Comparison of ENCODE assay signal across 9 mouse cellular contexts in genomic region chr4:101436761-101437512, GRCm38 (mm10). TPM values are rescaled to one million over a fixed set of nuclear protein-coding genes. Genes with fewer than 3 reads are reported as not detected.
DNase-seq lines count a peak whose midpoint lies in the region; ATAC-seq and TF ChIP-seq lines count a peak whose summit lies in the region.
"Had no signal": no experiment of that assay in that cellular context is flagged by ENCODE, and none has a peak within 500 bp of the region (broad histone marks: within the 10 kb centered on the region; RNA-seq: fewer than 3 reads in every experiment).

No protein-coding gene starts in this region.

- intact Hi-C loops in left cerebral cortex, postnatal 10 days (cut with DNase I), result no loop called here

- WGBS in midbrain, embryonic 11.5 days, result 86% methylated on average over 8 of the region's 8 CpGs
- WGBS in midbrain, embryonic 10.5 days, result 91% methylated on average over 8 of the region's 8 CpGs
- WGBS in forebrain, embryonic 16.5 days, result 71% methylated on average over 8 of the region's 8 CpGs
- WGBS in heart, embryonic 14.5 days, result 42% methylated on average over 8 of the region's 8 CpGs
- 63% methylated on average over 8 of the region's 8 CpGs for WGBS in kidney, adult 2 months

- DNase-seq in midbrain, embryonic 11.5 days (ENCODE audit: low spot score, missing footprints), result peak; percentile 67
- DNase-seq in midbrain, embryonic 10.5 days (ENCODE audit: low spot score), result no peak
- DNase-seq in left cerebral cortex, postnatal 10 days (ENCODE audit: extremely low spot score in 1 of 2, low spot score in 2 of 2), result peak; percentile 75 to 82
- no peak for DNase-seq in adrenal gland, adult 2 months
- no peak for DNase-seq in B cell, adult 2 months
- no peak for DNase-seq in kidney, adult 2 months

- H3K27me3 ChIP-seq in midbrain, embryonic 11.5 days (ENCODE audit: control insufficient read depth, insufficient read depth, low read length), result no peaks in the 10 kb centered on the region
- H3K27me3 ChIP-seq in midbrain, embryonic 10.5 days (ENCODE audit: low read depth, poor library complexity, severe bottlenecking), result no peaks in the 10 kb centered on the region
- H3K27me3 ChIP-seq in forebrain, embryonic 16.5 days (replicated peaks; ENCODE audit: control insufficient read depth, insufficient read depth, low read length), result no peaks in the 10 kb centered on the region
- no peaks in the 10 kb centered on the region for H3K27me3 ChIP-seq in heart, embryonic 14.5 days (ENCODE audit: control insufficient read depth, insufficient read depth, low read length)
- no peaks in the 10 kb centered on the region for H3K27me3 ChIP-seq in kidney, adult 2 months (replicated peaks; ENCODE audit: control insufficient read depth, insufficient read depth, low read length)
- H3K27me3 ChIP-seq: midbrain, embryonic 12.5 days had no signal

- no peak overlapping the region for H3K4me3 ChIP-seq in midbrain, embryonic 11.5 days (ENCODE audit: low read depth, low read length)
- no peak overlapping the region for H3K4me3 ChIP-seq in midbrain, embryonic 10.5 days
- no peak overlapping the region for H3K4me3 ChIP-seq in forebrain, embryonic 16.5 days (replicated peaks; ENCODE audit: low read length)
- H3K4me3 ChIP-seq in heart, embryonic 14.5 days (ENCODE audit: control insufficient read depth in 1 of 2, insufficient read depth in 1 of 2, low read depth in 1 of 2, low read length in 2 of 2), result no peak overlapping the region
- H3K4me3 ChIP-seq in kidney, adult 2 months (ENCODE audit: insufficient read depth, low read depth, low read length), result no peak overlapping the region
- H3K4me3 ChIP-seq: midbrain, embryonic 12.5 days had no signal

- TF ChIP-seq CTCF in kidney, adult 2 months (conservative IDR thresholded peaks at IDR 0.05; ENCODE audit: insufficient read depth, insufficient read length, low read depth, low read length), result no peak

- no peak for ATAC-seq in midbrain, embryonic 11.5 days (ENCODE audit: low FRiP score)
- ATAC-seq in forebrain, embryonic 16.5 days, result peak; percentile 95
- peak; percentile 64 for ATAC-seq in heart, embryonic 14.5 days (ENCODE audit: insufficient number of reproducible peaks, insufficient read depth, low FRiP score, low read depth)

- H3K36me3 ChIP-seq in midbrain, embryonic 11.5 days (ENCODE audit: control insufficient read depth, insufficient read depth, low read length), result no peaks in the 10 kb centered on the region
- peaks cover 9% of the 10 kb centered on the region; the same call in 1 of the 2 replicates for H3K36me3 ChIP-seq in midbrain, embryonic 10.5 days
- no peaks in the 10 kb centered on the region for H3K36me3 ChIP-seq in forebrain, embryonic 16.5 days (ENCODE audit: control insufficient read depth, insufficient read depth)
- H3K36me3 ChIP-seq in heart, embryonic 14.5 days (ENCODE audit: control insufficient read depth, insufficient read depth, low read length), result peaks cover 6% of the 10 kb centered on the region; the same call in 1 of the 2 replicates
- H3K36me3 ChIP-seq in kidney, adult 2 months (ENCODE audit: control insufficient read depth, insufficient read depth, low read length), result no peaks in the 10 kb centered on the region
- H3K36me3 ChIP-seq: midbrain, embryonic 12.5 days had no signal

- no peak overlapping the region for H3K27ac ChIP-seq in midbrain, embryonic 11.5 days (ENCODE audit: low read depth, low read length)
- H3K27ac ChIP-seq in midbrain, embryonic 10.5 days (replicated peaks), result no peak overlapping the region
- peak overlapping the region; percentile 53 for H3K27ac ChIP-seq in forebrain, embryonic 16.5 days (ENCODE audit: low read length)
- peak overlapping the region; percentile 59 to 78 for H3K27ac ChIP-seq in heart, embryonic 14.5 days (replicated peaks in 1 of 2; ENCODE audit: control insufficient read depth in 1 of 2, insufficient read depth in 1 of 2, low read depth in 2 of 2, low read length in 2 of 2)
- no peak overlapping the region; the same call in 1 of the 2 replicates for H3K27ac ChIP-seq in kidney, adult 2 months (ENCODE audit: insufficient read depth, low read depth, low read length)
- H3K27ac ChIP-seq: midbrain, embryonic 12.5 days had no signal

- H3K4me1 ChIP-seq in midbrain, embryonic 11.5 days (ENCODE audit: control insufficient read depth, insufficient read depth, low read length), result no peaks in the 10 kb centered on the region
- H3K4me1 ChIP-seq in midbrain, embryonic 10.5 days, result peaks cover 3% of the 10 kb centered on the region; the same call in 1 of the 2 replicates
- peaks cover 18% of the 10 kb centered on the region; the same call in 1 of the 2 replicates for H3K4me1 ChIP-seq in forebrain, embryonic 16.5 days (replicated peaks; ENCODE audit: control insufficient read depth, insufficient read depth, low read length)
- H3K4me1 ChIP-seq in heart, embryonic 14.5 days (ENCODE audit: control insufficient read depth in 2 of 2, insufficient read depth in 2 of 2, low read length in 2 of 2), result peaks cover 39 to 60% of the 10 kb centered on the region in 2 experiments
- peaks cover 16% of the 10 kb centered on the region; the same call in 1 of the 2 replicates for H3K4me1 ChIP-seq in kidney, adult 2 months (ENCODE audit: control insufficient read depth, insufficient read depth, low read length)
- H3K4me1 ChIP-seq: midbrain, embryonic 12.5 days had no signal

- no peak overlapping the region for H3K9ac ChIP-seq in midbrain, embryonic 11.5 days (ENCODE audit: low read length)
- H3K9ac ChIP-seq in forebrain, embryonic 16.5 days (replicated peaks; ENCODE audit: low read depth, low read length), result no peak overlapping the region
- H3K9ac ChIP-seq in heart, embryonic 14.5 days (ENCODE audit: low read length), result peak overlapping the region; percentile 28
- H3K9ac ChIP-seq: midbrain, embryonic 12.5 days had no signal

- no peak overlapping the region for H3K4me2 ChIP-seq in midbrain, embryonic 11.5 days
- no peak overlapping the region for H3K4me2 ChIP-seq in forebrain, embryonic 16.5 days (ENCODE audit: low read length)
- H3K4me2 ChIP-seq in heart, embryonic 14.5 days (ENCODE audit: low read length), result peak overlapping the region; percentile 54; the same call in 1 of the 2 replicates
- H3K4me2 ChIP-seq: midbrain, embryonic 12.5 days had no signal

- no peak for TF ChIP-seq POLR2A in kidney, adult 2 months (IDR thresholded peaks at IDR 0.05; ENCODE audit: low read depth, low read length)

- H3K9me3 ChIP-seq in midbrain, embryonic 11.5 days (ENCODE audit: control insufficient read depth, low read length), result no peaks in the 10 kb centered on the region
- no peaks in the 10 kb centered on the region for H3K9me3 ChIP-seq in midbrain, embryonic 10.5 days (replicated peaks)
- no peaks in the 10 kb centered on the region for H3K9me3 ChIP-seq in forebrain, embryonic 16.5 days (ENCODE audit: control insufficient read depth, low read length)
- no peaks in the 10 kb centered on the region for H3K9me3 ChIP-seq in heart, embryonic 14.5 days (ENCODE audit: control insufficient read depth, low read length)
- H3K9me3 ChIP-seq: midbrain, embryonic 12.5 days had no signal

RNA-seq across cellular contexts. Expression of gene Ak4, which starts 17.9 kb away (rescaled TPM):
- 10.8 and 12.7 TPM in 2 replicates for polyA plus RNA-seq in midbrain, embryonic 11.5 days (2014; fragmentation: Nextera tagmentation; extraction: Ambion mirVana)
- polyA plus RNA-seq in midbrain, embryonic 10.5 days (2016; fragmentation: Nextera tagmentation; extraction: Ambion mirVana), result 35.7 and 47.8 TPM in 2 replicates
- 8.8 and 9.5 TPM in 2 replicates for polyA plus RNA-seq in forebrain, embryonic 16.5 days (2015; fragmentation: Nextera tagmentation; extraction: Ambion mirVana)
- 7.7 and 8.3 TPM in 2 replicates for polyA plus RNA-seq in heart, embryonic 14.5 days (2014; fragmentation: Nextera tagmentation; extraction: Ambion mirVana)
- total RNA-seq in left cerebral cortex, postnatal 10 days (2021), result 10 to 100 TPM; 18.7 to 22.0 TPM
- total RNA-seq in adrenal gland, adult 2 months (2021), result 1 to 10 TPM; 5.0 to 5.9 TPM
- 3.9 and 6.2 TPM in 2 replicates for polyA plus RNA-seq in adrenal gland, adult 2 months (2012; rRNA removed)
- polyA plus RNA-seq in kidney, adult 2 months (2012; rRNA removed), result 135 and 164 TPM in 2 replicates

RNA-seq across cellular contexts. Expression of gene Dnajc6, which starts 59.5 kb away (rescaled TPM):
- polyA plus RNA-seq in midbrain, embryonic 11.5 days (2014; fragmentation: Nextera tagmentation; extraction: Ambion mirVana), result 4.3 and 5.2 TPM in 2 replicates
- 1.2 and 3.0 TPM in 2 replicates for polyA plus RNA-seq in midbrain, embryonic 10.5 days (2016; fragmentation: Nextera tagmentation; extraction: Ambion mirVana)
- 31.6 and 34.6 TPM in 2 replicates for polyA plus RNA-seq in forebrain, embryonic 16.5 days (2015; fragmentation: Nextera tagmentation; extraction: Ambion mirVana)
- polyA plus RNA-seq in heart, embryonic 14.5 days (2014; fragmentation: Nextera tagmentation; extraction: Ambion mirVana), result 0.24 and 0.70 TPM in 2 replicates
- total RNA-seq in left cerebral cortex, postnatal 10 days (2021), result 100 to 1,000 TPM; 278 to 284 TPM
- 1 to 10 TPM; 3.3 to 6.1 TPM for total RNA-seq in adrenal gland, adult 2 months (2021)
- 0.91 and 1.3 TPM in 2 replicates for polyA plus RNA-seq in adrenal gland, adult 2 months (2012; rRNA removed)
- polyA plus RNA-seq in kidney, adult 2 months (2012; rRNA removed), result 13.9 and 14.5 TPM in 2 replicates

Comparison
In these comparisons a context has a peak if more than half of its experiments do, and no peak if none do; other contexts are left out.
1. DNase-seq: peak in midbrain, embryonic 11.5 days (single experiment) and left cerebral cortex, postnatal 10 days (2 of 2); none in midbrain, embryonic 10.5 days (single experiment), adrenal gland, adult 2 months (single experiment), B cell, adult 2 months (0 of 2) and kidney, adult 2 months (single experiment).
2. H3K27ac ChIP-seq: peak in forebrain, embryonic 16.5 days (single experiment) and heart, embryonic 14.5 days (2 of 2); none in midbrain, embryonic 11.5 days (single experiment), midbrain, embryonic 10.5 days (single experiment) and kidney, adult 2 months (single experiment).